Mouse (Mus musculus) retina, postnatal 1 day (tissue): ENCODE measurements at regions not wholly inside any gene's neighbourhood (a gene's known extent, or its start where the extent isn't known, plus 50 kb on each side); places are given as distances from the start of the nearest gene placed in this dataset.

Experiments
- DNase-seq: peaks from one replicate; pipeline ENCODE4 v3.0.0-alpha.2; 2012

- DNase-seq, result no peak
Observed at GRCm38 (mm10) chr5:47185868-47186267, 797.1 kb upstream of the Slit2 start.

GRCm38 (mm10) chr5:47202164-47202914 is 780.6 kb upstream of the Slit2 start:
- no peak for DNase-seq

- DNase-seq, result no peak
Observed at GRCm38 (mm10) chr5:47202915-47203296, 780.0 kb upstream of the Slit2 start.

GRCm38 (mm10) chr5:47210542-47210941 is 772.4 kb upstream of the Slit2 start:
- peak; percentile 1 for DNase-seq

- no peak for DNase-seq
Observed at GRCm38 (mm10) chr5:47215421-47215820, 767.5 kb upstream of the Slit2 start.

GRCm38 (mm10) chr5:47225247-47225646 is 757.7 kb upstream of the Slit2 start:
- DNase-seq, result no peak

- DNase-seq, result no peak
Observed at GRCm38 (mm10) chr5:47236094-47236493, 746.8 kb upstream of the Slit2 start.

- DNase-seq, result no peak
Observed at GRCm38 (mm10) chr5:47240060-47240459, 742.9 kb upstream of the Slit2 start.

GRCm38 (mm10) chr5:47240586-47240985 is 742.4 kb upstream of the Slit2 start:
- DNase-seq, result no peak

- no peak for DNase-seq
Observed at GRCm38 (mm10) chr5:47254835-47255369, 728.0 kb upstream of the Slit2 start.

GRCm38 (mm10) chr5:47261658-47262411 is 721.1 kb upstream of the Slit2 start:
- no peak for DNase-seq

- DNase-seq, result no peak
Observed at GRCm38 (mm10) chr5:47272642-47273041, 710.3 kb upstream of the Slit2 start.

GRCm38 (mm10) chr5:47273389-47274255 is 709.3 kb upstream of the Slit2 start:
- no peak for DNase-seq

- DNase-seq, result no peak
Observed at GRCm38 (mm10) chr5:47274256-47274638, 708.7 kb upstream of the Slit2 start.

- no peak for DNase-seq
Observed at GRCm38 (mm10) chr5:47276231-47277195, 706.4 kb upstream of the Slit2 start.

- no peak for DNase-seq
Observed at GRCm38 (mm10) chr5:47279630-47280029, 703.3 kb upstream of the Slit2 start.

- no peak for DNase-seq
Observed at GRCm38 (mm10) chr5:47299602-47300001, 683.3 kb upstream of the Slit2 start.

GRCm38 (mm10) chr5:47317506-47317905 is 665.4 kb upstream of the Slit2 start:
- no peak for DNase-seq

GRCm38 (mm10) chr5:47318147-47318546 is 664.8 kb upstream of the Slit2 start:
- no peak for DNase-seq

GRCm38 (mm10) chr5:47322511-47323167 is 660.3 kb upstream of the Slit2 start:
- no peak for DNase-seq

- no peak for DNase-seq
Observed at GRCm38 (mm10) chr5:47334299-47334698, 648.6 kb upstream of the Slit2 start.
